Mouse (Mus musculus) erythroblast, embryonic 14.5 days (primary cell): ENCODE measurements around the gene Epha2.

ENCODE experiments used
- GATA1 ChIP-seq: IDR thresholded peaks from 2 replicates; pipeline ENCODE4 v1.6.1; 2012; ENCODE audit warnings: low read length, inconsistent platforms, mixed read lengths
- TAL1 ChIP-seq: IDR thresholded peaks from 3 replicates; pipeline ENCODE4 v1.6.1; 2012; ENCODE audit warnings: low read length, inconsistent platforms, mixed read lengths

DNA sequence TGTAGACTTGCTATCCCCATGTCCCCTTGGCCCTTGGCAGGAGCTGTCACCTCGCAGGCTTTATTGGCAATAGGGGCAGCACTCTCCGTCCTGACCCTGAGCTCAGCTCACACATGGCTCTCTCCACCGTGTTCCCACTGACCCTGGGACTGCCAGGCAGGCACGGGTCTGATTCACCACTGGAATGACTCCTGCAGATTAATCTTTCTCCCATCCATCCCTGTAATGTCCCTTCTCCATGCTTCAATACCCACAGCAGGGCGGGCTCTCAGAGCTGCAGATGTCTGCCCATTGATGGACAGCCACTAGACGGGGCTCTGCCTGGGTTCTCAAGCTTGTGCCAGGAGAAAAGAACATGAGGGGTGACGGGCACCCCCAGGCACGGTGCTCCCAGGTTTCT is 64.1 kb downstream of the Epha2 start:
- TF ChIP-seq GATA1 (no peak), TAL1 (no peak)
